Mouse (Mus musculus): ENCODE data around the gene Tmod1. TPM values are rescaled to one million over a fixed set of nuclear protein-coding genes. Genes with fewer than 3 reads are reported as not detected.

Gene Tmod1
- polyA plus RNA-seq, 1 experiment, result 36.6 TPM

DNA sequence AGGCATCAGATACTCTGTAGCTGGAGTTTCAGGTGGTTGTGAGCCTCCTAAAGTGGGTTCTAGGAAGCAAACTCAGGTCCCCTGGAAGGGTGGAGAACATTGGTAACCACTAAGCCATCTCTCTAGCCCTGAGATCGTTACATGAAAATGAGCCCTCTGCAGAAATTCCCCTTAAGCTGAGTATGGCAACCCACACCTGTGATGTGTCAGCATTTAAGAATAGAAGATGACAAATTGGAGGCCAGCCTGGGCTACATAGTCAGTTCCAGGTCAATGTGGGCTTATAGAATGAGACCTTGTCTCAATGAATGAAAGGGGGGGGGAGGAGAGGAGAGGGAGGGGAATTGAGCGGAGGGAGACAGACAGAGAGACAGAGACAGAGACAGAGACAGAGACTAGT is 27.0 kb upstream of the Tmod1 start:
- Histone ChIP-seq H3K79me2 (ENCODE audit: control insufficient read depth, insufficient read depth) (no peaks in the 10 kb centered on the region), H3K27me3 (ENCODE audit: control insufficient read depth, insufficient read depth, insufficient read length) (no peaks in the 10 kb centered on the region), H3ac (ENCODE audit: control insufficient read depth, insufficient read length) (no peak overlapping the region), H3K36me3 (ENCODE audit: control insufficient read depth, insufficient read depth) (no peaks in the 10 kb centered on the region), H3K4me3 (no peak overlapping the region), H3K4me2 (ENCODE audit: low read depth) (no peak overlapping the region)
- TF ChIP-seq TCF3 (IDR thresholded peaks at IDR 0.05; ENCODE audit: insufficient read length, low read depth), result no peak
- no peak for TF ChIP-seq MYOG (IDR thresholded peaks at IDR 0.05; ENCODE audit: control insufficient read depth in 1 of 3, insufficient read depth in 1 of 3, insufficient read length in 2 of 3, low read depth in 2 of 3)
- no peak for TF ChIP-seq MAX (IDR thresholded peaks at IDR 0.05; ENCODE audit: low read depth)
- no peak for TF ChIP-seq POLR2A (IDR thresholded peaks at IDR 0.05; ENCODE audit: insufficient read length, low read depth)
- no peak for TF ChIP-seq CEBPB (IDR thresholded peaks at IDR 0.05; ENCODE audit: insufficient read depth, poor library complexity, severe bottlenecking)
- no peak for TF ChIP-seq SRF (IDR thresholded peaks at IDR 0.05; ENCODE audit: control insufficient read depth, insufficient read length, low read depth)
- TF ChIP-seq REST (IDR thresholded peaks at IDR 0.05; ENCODE audit: insufficient read depth, insufficient read length), result no peak
- no peak for TF ChIP-seq TCF12 (IDR thresholded peaks at IDR 0.05; ENCODE audit: insufficient read depth, poor library complexity, severe bottlenecking)
- TF ChIP-seq POLR2AphosphoS2 (IDR thresholded peaks at IDR 0.05; ENCODE audit: insufficient read length, low read depth), result no peak
- TF ChIP-seq USF1 (IDR thresholded peaks at IDR 0.05; ENCODE audit: low read depth), result no peak
- no peak for TF ChIP-seq MYOD1 (IDR thresholded peaks at IDR 0.05; ENCODE audit: control insufficient read depth in 1 of 3, insufficient read length in 2 of 3, low read depth in 2 of 3)
- no peak for TF ChIP-seq E2F4 (IDR thresholded peaks at IDR 0.05; ENCODE audit: insufficient read depth)

DNA sequence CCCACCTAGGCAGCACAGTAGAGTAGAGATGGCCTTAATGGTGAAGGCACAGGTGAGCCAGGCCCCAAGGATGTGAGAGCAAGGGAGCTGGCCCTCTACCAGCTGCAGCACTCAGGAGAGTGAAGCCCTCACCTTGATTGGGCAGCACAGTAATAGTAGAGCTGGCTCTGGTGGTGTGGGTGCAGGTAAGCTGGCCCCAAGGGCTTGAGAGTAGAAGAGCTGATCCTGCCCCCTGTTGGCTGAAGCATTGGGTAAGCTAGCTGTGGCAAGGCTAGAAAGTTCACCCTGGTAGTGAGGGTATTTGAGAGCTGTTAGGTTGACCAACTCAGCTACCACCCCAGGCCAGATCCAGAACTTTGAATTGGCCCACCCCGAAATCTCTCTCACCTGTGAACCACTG is 23.1 kb upstream of the Tmod1 start:
- TF ChIP-seq E2F4 (IDR thresholded peaks at IDR 0.05; ENCODE audit: insufficient read depth) (no peak), SRF (IDR thresholded peaks at IDR 0.05; ENCODE audit: control insufficient read depth, insufficient read length, low read depth) (no peak), POLR2AphosphoS2 (IDR thresholded peaks at IDR 0.05; ENCODE audit: insufficient read length, low read depth) (no peak), USF1 (IDR thresholded peaks at IDR 0.05; ENCODE audit: low read depth) (no peak), MYOD1 (IDR thresholded peaks at IDR 0.05; ENCODE audit: control insufficient read depth in 1 of 3, insufficient read length in 2 of 3, low read depth in 2 of 3) (no peak), REST (IDR thresholded peaks at IDR 0.05; ENCODE audit: insufficient read depth, insufficient read length) (no peak), POLR2A (IDR thresholded peaks at IDR 0.05; ENCODE audit: insufficient read length, low read depth) (no peak), MAX (IDR thresholded peaks at IDR 0.05; ENCODE audit: low read depth) (no peak), CEBPB (IDR thresholded peaks at IDR 0.05; ENCODE audit: insufficient read depth, poor library complexity, severe bottlenecking) (no peak), MYOG (IDR thresholded peaks at IDR 0.05; ENCODE audit: control insufficient read depth in 1 of 3, insufficient read depth in 1 of 3, insufficient read length in 2 of 3, low read depth in 2 of 3) (no peak), TCF3 (IDR thresholded peaks at IDR 0.05; ENCODE audit: insufficient read length, low read depth) (no peak), TCF12 (IDR thresholded peaks at IDR 0.05; ENCODE audit: insufficient read depth, poor library complexity, severe bottlenecking) (no peak)
- no peak overlapping the region for H3K4me3 ChIP-seq
- no peak overlapping the region for H3ac ChIP-seq (ENCODE audit: control insufficient read depth, insufficient read length)
- H3K4me2 ChIP-seq (ENCODE audit: low read depth), result no peak overlapping the region
- no peaks in the 10 kb centered on the region for H3K27me3 ChIP-seq (ENCODE audit: control insufficient read depth, insufficient read depth, insufficient read length)
- H3K36me3 ChIP-seq (ENCODE audit: control insufficient read depth, insufficient read depth), result no peaks in the 10 kb centered on the region
- no peaks in the 10 kb centered on the region for H3K79me2 ChIP-seq (ENCODE audit: control insufficient read depth, insufficient read depth)

DNA sequence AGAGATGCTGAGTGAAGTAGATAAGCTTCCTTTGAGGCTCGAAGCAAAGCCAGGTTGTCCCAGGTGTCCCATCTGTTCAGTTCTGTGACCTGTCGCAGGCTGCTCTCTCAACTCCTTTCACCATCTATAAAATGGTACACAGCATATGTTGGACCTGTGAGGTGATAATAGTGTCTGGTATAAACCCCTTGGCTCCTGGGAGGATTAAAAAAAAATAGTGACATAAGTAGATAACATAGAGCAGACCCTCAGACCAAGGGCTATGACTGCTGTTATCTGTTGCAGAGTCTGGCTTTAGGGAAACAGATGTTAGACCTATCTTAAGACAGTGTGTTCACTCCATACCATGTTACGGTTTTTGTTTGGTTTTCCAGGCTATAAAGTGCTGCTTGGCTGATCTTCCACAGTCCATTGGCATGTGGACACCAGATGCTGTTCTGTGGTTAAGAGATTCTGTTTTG is 15.7 kb upstream of the Tmod1 start:
- Histone ChIP-seq H3ac (ENCODE audit: control insufficient read depth, insufficient read length) (no peak overlapping the region), H3K36me3 (ENCODE audit: control insufficient read depth, insufficient read depth) (peaks cover 3% of the 10 kb centered on the region), H3K4me2 (ENCODE audit: low read depth) (no peak overlapping the region), H3K4me3 (no peak overlapping the region), H3K79me2 (ENCODE audit: control insufficient read depth, insufficient read depth) (no peaks in the 10 kb centered on the region), H3K27me3 (ENCODE audit: control insufficient read depth, insufficient read depth, insufficient read length) (no peaks in the 10 kb centered on the region)
- TF ChIP-seq REST (IDR thresholded peaks at IDR 0.05; ENCODE audit: insufficient read depth, insufficient read length) (no peak), MYOD1 (IDR thresholded peaks at IDR 0.05; ENCODE audit: control insufficient read depth in 1 of 3, insufficient read length in 2 of 3, low read depth in 2 of 3) (no peak), E2F4 (IDR thresholded peaks at IDR 0.05; ENCODE audit: insufficient read depth) (no peak), MYOG (IDR thresholded peaks at IDR 0.05; ENCODE audit: control insufficient read depth in 1 of 3, insufficient read depth in 1 of 3, insufficient read length in 2 of 3, low read depth in 2 of 3) (no peak), MAX (IDR thresholded peaks at IDR 0.05; ENCODE audit: low read depth) (no peak), SRF (IDR thresholded peaks at IDR 0.05; ENCODE audit: control insufficient read depth, insufficient read length, low read depth) (no peak), CEBPB (IDR thresholded peaks at IDR 0.05; ENCODE audit: insufficient read depth, poor library complexity, severe bottlenecking) (no peak), TCF3 (IDR thresholded peaks at IDR 0.05; ENCODE audit: insufficient read length, low read depth) (no peak)

DNA sequence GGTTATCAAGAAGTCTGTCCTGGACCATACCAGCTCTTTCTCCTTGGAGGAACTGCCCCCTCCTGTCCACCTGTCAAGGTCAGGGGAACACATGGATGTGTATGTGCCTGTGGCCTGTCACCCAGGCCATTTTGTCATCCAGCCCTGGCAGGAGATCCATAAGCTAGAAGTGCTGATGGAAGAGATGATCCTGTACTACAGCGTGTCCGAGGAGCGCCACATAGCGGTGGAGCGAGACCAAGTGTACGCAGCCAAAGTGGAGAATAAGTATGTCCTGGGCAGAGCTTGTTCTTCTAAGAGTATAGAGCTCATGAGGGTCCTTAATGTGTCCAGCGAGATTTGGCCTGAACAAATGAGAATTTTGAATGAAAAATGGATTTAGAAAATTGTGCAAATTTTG is 12.8 kb upstream of the Tmod1 start:
- TF ChIP-seq E2F4 (IDR thresholded peaks at IDR 0.05; ENCODE audit: insufficient read depth) (no peak), POLR2AphosphoS2 (IDR thresholded peaks at IDR 0.05; ENCODE audit: insufficient read length, low read depth) (no peak), MYOD1 (IDR thresholded peaks at IDR 0.05; ENCODE audit: control insufficient read depth in 1 of 3, insufficient read length in 2 of 3, low read depth in 2 of 3) (no peak), POLR2A (IDR thresholded peaks at IDR 0.05; ENCODE audit: insufficient read length, low read depth) (no peak), MAX (IDR thresholded peaks at IDR 0.05; ENCODE audit: low read depth) (no peak), REST (IDR thresholded peaks at IDR 0.05; ENCODE audit: insufficient read depth, insufficient read length) (no peak), SRF (IDR thresholded peaks at IDR 0.05; ENCODE audit: control insufficient read depth, insufficient read length, low read depth) (no peak), USF1 (IDR thresholded peaks at IDR 0.05; ENCODE audit: low read depth) (no peak), CEBPB (IDR thresholded peaks at IDR 0.05; ENCODE audit: insufficient read depth, poor library complexity, severe bottlenecking) (no peak), MYOG (IDR thresholded peaks at IDR 0.05; ENCODE audit: control insufficient read depth in 1 of 3, insufficient read depth in 1 of 3, insufficient read length in 2 of 3, low read depth in 2 of 3) (no peak), TCF3 (IDR thresholded peaks at IDR 0.05; ENCODE audit: insufficient read length, low read depth) (no peak), TCF12 (IDR thresholded peaks at IDR 0.05; ENCODE audit: insufficient read depth, poor library complexity, severe bottlenecking) (no peak)
- peaks cover 3% of the 10 kb centered on the region for H3K36me3 ChIP-seq (ENCODE audit: control insufficient read depth, insufficient read depth)
- H3ac ChIP-seq (ENCODE audit: control insufficient read depth, insufficient read length), result no peak overlapping the region
- no peak overlapping the region for H3K4me3 ChIP-seq
- no peaks in the 10 kb centered on the region for H3K27me3 ChIP-seq (ENCODE audit: control insufficient read depth, insufficient read depth, insufficient read length)
- H3K79me2 ChIP-seq (ENCODE audit: control insufficient read depth, insufficient read depth), result no peaks in the 10 kb centered on the region
- no peak overlapping the region for H3K4me2 ChIP-seq (ENCODE audit: low read depth)

Data from myocyte (in vitro differentiated cells).